Mouse (Mus musculus) liver, embryonic 14 days (tissue): ENCODE measurements around the gene Grrp1. TPM values are rescaled to one million over a fixed set of nuclear protein-coding genes. Genes with fewer than 3 reads are reported as not detected.

Experiments used
- polyA plus RNA-seq: library from polyadenylated mRNA; depleted of rRNA; stranded (reverse); fragments of >200 nt; gene quantifications from 2 replicates; pipeline ENCODE4 v1.2.3, GENCODE M21; 2012; rRNA removed

Grrp1 gene
- polyA plus RNA-seq: 0.72 and 0.92 TPM in 2 replicates

GRCm38 (mm10) chr4:134253722-134254324, at the start of gene Grrp1:
Gene Grrp1 (minus strand): TSS chr4:134254106.

GRCm38 (mm10) chr4:134287575-134288025, 33.7 kb upstream of the Grrp1 start, which contains the start of gene Pdik1l:
Gene Pdik1l (minus strand): TSS chr4:134287895.

GRCm38 (mm10) chr4:134246719-134247258, 7.1 kb downstream of the Grrp1 start, which contains the start of gene Gm30191:
Gene Gm30191 (plus strand): TSS chr4:134246935.

GRCm38 (mm10) chr4:134245148-134245843, 8.6 kb downstream of the Grrp1 start, which contains the start of gene Zfp593:
Gene Zfp593 (minus strand): TSS chr4:134245592.

GRCm38 (mm10) chr4:134243516-134244250, 10.2 kb downstream of the Grrp1 start, which contains the start of gene E130218I03Rik:
Gene E130218I03Rik (plus strand): TSS chr4:134243662.

GRCm38 (mm10) chr4:134238279-134238651, 15.6 kb downstream of the Grrp1 start, which contains the start of gene Cnksr1:
Gene Cnksr1 (minus strand): TSS chr4:134238399.

GRCm38 (mm10) chr4:134227194-134227593, 26.7 kb downstream of the Grrp1 start, which contains the start of gene Catsper4:
Gene Catsper4 (minus strand): TSS chr4:134227383.

GRCm38 (mm10) chr4:134202904-134203303, 51.0 kb downstream of the Grrp1 start, which contains the start of gene Gm7534:
Gene Gm7534 (minus strand): TSS chr4:134203004.

Other genes with a start within 250 kb of the Grrp1 start
- 1.1 and 1.5 TPM in 2 replicates for gene Lin28a, start 235.3 kb downstream of the Grrp1 start, polyA plus RNA-seq
- 0.01 and 0.02 TPM in 2 replicates for gene Zfp683, start 200.3 kb downstream of the Grrp1 start, polyA plus RNA-seq
- 0.07 and 0.48 TPM in 2 replicates for gene Crybg2, start 193.3 kb downstream of the Grrp1 start, polyA plus RNA-seq
- gene Cd52, start 159.0 kb downstream of the Grrp1 start, polyA plus RNA-seq: 14.2 and 19.7 TPM in 2 replicates
- gene Ubxn11, start 151.5 kb downstream of the Grrp1 start, polyA plus RNA-seq: 1.2 and 1.5 TPM in 2 replicates
- gene Sh3bgrl3, start 125.3 kb downstream of the Grrp1 start, polyA plus RNA-seq: 61.5 and 81.2 TPM in 2 replicates
- gene Cep85, start 67.0 kb downstream of the Grrp1 start, polyA plus RNA-seq: 14.3 and 19.2 TPM in 2 replicates
- gene Gm7534, start 51.1 kb downstream of the Grrp1 start, polyA plus RNA-seq: not detected in 2 replicates
- gene Catsper4, start 26.7 kb downstream of the Grrp1 start, polyA plus RNA-seq: not detected in 2 replicates
- gene Cnksr1, start 15.7 kb downstream of the Grrp1 start, polyA plus RNA-seq: 0.03 and 0.08 TPM in 2 replicates
- gene E130218I03Rik, start 10.4 kb downstream of the Grrp1 start, polyA plus RNA-seq: not detected in 2 replicates
- gene Zfp593, start 8.5 kb downstream of the Grrp1 start, polyA plus RNA-seq: 6.0 and 6.2 TPM in 2 replicates
- gene Gm30191, start 7.2 kb downstream of the Grrp1 start, polyA plus RNA-seq: not detected in 2 replicates
- 5.1 and 5.3 TPM in 2 replicates for gene Pdik1l, start 33.8 kb upstream of the Grrp1 start, polyA plus RNA-seq
- 0.06 and 0.16 TPM in 2 replicates for gene Trim63, start 61.0 kb upstream of the Grrp1 start, polyA plus RNA-seq
- gene Slc30a2, start 89.1 kb upstream of the Grrp1 start, polyA plus RNA-seq: 0.02 and 0.03 TPM in 2 replicates
- gene Extl1, start 129.7 kb upstream of the Grrp1 start, polyA plus RNA-seq: 0.10 TPM in 2 replicates
- gene Pafah2, start 142.2 kb upstream of the Grrp1 start, polyA plus RNA-seq: 3.4 and 4.6 TPM in 2 replicates
- 92.8 and 131 TPM in 2 replicates for gene Stmn1, start 214.2 kb upstream of the Grrp1 start, polyA plus RNA-seq
- 3.0 and 4.1 TPM in 2 replicates for gene Paqr7, start 242.6 kb upstream of the Grrp1 start, polyA plus RNA-seq